Mouse (Mus musculus) limb, embryonic 13.5 days (tissue): ENCODE data around the gene Mmp19. TPM values are rescaled to one million over a fixed set of nuclear protein-coding genes. Genes with fewer than 3 reads are reported as not detected.
A peak's percentile ranks its signal among the peaks of the same experiment; 100 is the strongest.
"Not testable (repeated sequence)": the region's sequence is repeated elsewhere in the genome, so short reads cannot be mapped to it uniquely, and the experiment has no call there.

Experiments used
- ATAC-seq: fragments of 200-750 bp; cut with Nextera tagmentation; 2 replicates; pipeline ENCODE4 v1.8.0; 2017; ENCODE audit warnings: low read depth, moderate number of reproducible peaks, moderate TSS enrichment; ENCODE audit not compliant: low FRiP score
- H3K27ac ChIP-seq: fragments of 300-500 bp; sonication (generic); 2 replicates; pipeline ENCODE4 v1.5.1; 2015; ENCODE audit warnings: inconsistent platforms, mild to moderate bottlenecking, moderate library complexity
- H3K27me3 ChIP-seq: fragments of 300-500 bp; sonication (generic); 2 replicates; pipeline ENCODE4 v1.6.1; 2015; ENCODE audit warnings: mild to moderate bottlenecking, inconsistent platforms
- H3K36me3 ChIP-seq: fragments of 300-500 bp; sonication (generic); 2 replicates; pipeline ENCODE4 v1.6.1; 2015; ENCODE audit warnings: inconsistent platforms, mild to moderate bottlenecking, moderate library complexity
- H3K4me1 ChIP-seq: fragments of 300-500 bp; sonication (generic); 2 replicates; pipeline ENCODE4 v1.6.1; 2015; ENCODE audit warnings: inconsistent platforms
- H3K4me2 ChIP-seq: fragments of 300-500 bp; sonication (generic); replicated peaks from 2 replicates; pipeline ENCODE4 v1.6.1; 2015; ENCODE audit warnings: inconsistent platforms, mild to moderate bottlenecking, moderate library complexity
- H3K4me3 ChIP-seq: fragments of 300-500 bp; sonication (generic); 2 replicates; pipeline ENCODE4 v1.5.1; 2015; ENCODE audit warnings: moderate library complexity, mild to moderate bottlenecking, inconsistent platforms
- H3K9ac ChIP-seq: fragments of 300-500 bp; sonication (generic); 2 replicates; pipeline ENCODE4 v1.6.1; 2015; ENCODE audit warnings: mild to moderate bottlenecking, inconsistent platforms
- H3K9me3 ChIP-seq: fragments of 300-500 bp; sonication (generic); 2 replicates; pipeline ENCODE4 v1.6.1; 2016; ENCODE audit warnings: inconsistent platforms
- WGBS: fragments of 180-500 bp; shearing (Covaris S2); methylation state at CpG from one replicate; pipeline ENCODE4 v1.1.7; 2015; 5-methylcytosine and 5-hydroxymethylcytosine counted together
- polyA plus RNA-seq: library from polyadenylated mRNA; unstranded; fragments of >200 nt; fragmentation: Nextera tagmentation; extraction: Ambion mirVana; gene quantifications from 2 replicates; pipeline ENCODE4 v1.2.1, GENCODE M21; 2015

Mmp19 gene
- polyA plus RNA-seq, 1 experiment from 2014 or later = 0.78 TPM

GRCm38 (mm10) chr10:128803361-128803760, 12.7 kb downstream of the Mmp19 start:
- H3K27ac ChIP-seq = peak overlapping the region; percentile 99
- peaks cover 57% of the 10 kb centered on the region for H3K36me3 ChIP-seq
- WGBS = 10% methylated on average over 6 of the region's 6 CpGs
- H3K9ac ChIP-seq = peak overlapping the region; percentile 90
- H3K4me3 ChIP-seq = peak overlapping the region; percentile 76
- no peaks in the 10 kb centered on the region for H3K27me3 ChIP-seq
- H3K4me1 ChIP-seq = peaks cover 41% of the 10 kb centered on the region
- no peaks in the 10 kb centered on the region for H3K9me3 ChIP-seq
- H3K4me2 ChIP-seq = peak overlapping the region; percentile 78
- ATAC-seq = no peak

DNA sequence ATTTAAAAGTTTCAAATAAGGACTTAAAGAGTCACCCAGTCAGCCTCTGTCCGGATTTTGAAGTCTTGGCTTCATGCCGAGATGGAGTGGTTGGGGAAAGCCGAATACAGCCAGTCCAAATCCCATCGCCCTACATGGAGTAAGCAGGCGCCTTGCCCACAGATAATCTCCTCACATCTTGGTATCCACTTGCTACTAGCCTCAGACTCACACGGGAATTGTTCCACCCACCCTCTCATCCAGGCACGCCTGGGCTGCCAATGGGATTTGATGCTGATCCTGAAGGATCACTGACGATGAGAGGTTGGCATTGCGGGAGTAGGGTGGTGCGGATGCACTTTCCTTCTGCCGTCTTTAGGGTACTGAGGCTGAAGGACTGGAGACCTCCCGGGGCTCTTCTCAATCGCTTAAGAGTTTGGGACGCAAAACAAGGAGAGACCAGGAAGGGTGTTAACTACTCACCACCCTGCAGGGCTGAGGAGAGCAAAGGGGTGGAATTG, 13.1 kb downstream of the Mmp19 start, which contains the start of gene Dnajc14:
Gene Dnajc14, plus strand, starts transcription at position 292 of the 500 bp plus-strand sequence.
- peak within 1 kb of the TSS; percentile 90 for H3K9ac ChIP-seq
- ATAC-seq = no peak
- H3K36me3 ChIP-seq = peaks cover 57% of the 10 kb centered on the region
- under 1% methylated on average over 14 of the region's 14 CpGs for WGBS
- H3K4me1 ChIP-seq = peaks cover 46% of the 10 kb centered on the region
- H3K4me3 ChIP-seq = peak within 1 kb of the TSS; percentile 76
- H3K9me3 ChIP-seq = no peaks in the 10 kb centered on the region
- H3K27me3 ChIP-seq = no peaks in the 10 kb centered on the region
- peak within 1 kb of the TSS; percentile 78 for H3K4me2 ChIP-seq
- H3K27ac ChIP-seq = peak within 1 kb of the TSS; percentile 99

DNA sequence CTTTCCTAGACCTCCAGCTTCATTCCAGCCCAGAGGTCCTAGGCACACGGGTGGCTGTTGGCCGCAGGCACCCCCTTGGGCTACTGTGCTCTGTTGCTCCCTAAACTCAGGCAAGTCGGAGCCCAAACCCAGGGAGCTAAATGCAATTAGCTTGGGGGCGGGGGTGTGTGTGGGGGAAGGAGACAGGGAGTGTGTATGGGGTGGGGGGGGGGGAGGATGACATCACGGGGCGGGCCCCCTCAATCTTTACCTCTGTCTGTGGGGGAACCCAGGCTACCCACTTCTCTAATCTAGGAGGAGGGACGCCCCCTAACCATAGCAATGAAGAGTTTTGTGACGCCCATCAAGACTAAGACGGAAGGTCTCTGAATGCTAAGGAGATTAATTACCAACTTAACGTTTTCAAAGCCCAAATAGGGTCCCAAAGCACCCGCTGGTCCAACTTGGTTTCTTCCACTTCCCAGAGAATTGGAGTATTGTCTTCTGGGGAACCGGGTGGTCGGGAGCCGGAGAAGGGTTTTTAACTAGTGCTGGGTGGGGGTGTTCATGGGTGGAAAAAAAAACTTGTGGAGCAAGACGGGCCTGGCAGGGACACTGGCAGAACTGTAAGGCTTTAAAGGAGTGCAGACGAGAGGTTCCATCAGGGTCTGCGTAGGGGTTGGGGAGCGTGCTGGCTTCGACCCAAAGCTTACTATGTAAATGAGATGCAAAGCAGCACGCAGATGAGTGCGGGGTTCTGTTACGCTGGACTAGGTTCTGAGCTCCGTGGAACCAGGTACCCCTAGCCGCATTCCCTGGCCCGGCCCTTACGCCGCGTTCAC, 13.8 kb downstream of the Mmp19 start, which contains the start of gene Tmem198b:
Gene Tmem198b, minus strand, starts transcription at position 100 of the 821 bp plus-strand sequence.
- H3K4me1 ChIP-seq = peaks cover 53% of the 10 kb centered on the region
- peaks cover 54% of the 10 kb centered on the region for H3K36me3 ChIP-seq
- no peaks in the 10 kb centered on the region for H3K27me3 ChIP-seq
- peak; percentile 55 for ATAC-seq
- peak within 1 kb of the TSS; percentile 99 for H3K27ac ChIP-seq
- H3K4me3 ChIP-seq = peak within 1 kb of the TSS; percentile 76
- peak within 1 kb of the TSS; percentile 90 for H3K9ac ChIP-seq
- H3K4me2 ChIP-seq = peak within 1 kb of the TSS; percentile 78
- H3K9me3 ChIP-seq = no peaks in the 10 kb centered on the region
- WGBS = under 1% methylated on average over 28 of the region's 28 CpGs

- Histone ChIP-seq H3K4me1 (peaks cover 55% of the 10 kb centered on the region), H3K9me3 (no peaks in the 10 kb centered on the region), H3K36me3 (peaks cover 54% of the 10 kb centered on the region), H3K27me3 (no peaks in the 10 kb centered on the region), H3K27ac (peak overlapping the region; percentile 99), H3K4me2 (peak overlapping the region; percentile 78), H3K9ac (peak overlapping the region; percentile 90), H3K4me3 (peak overlapping the region; percentile 76)
- WGBS = under 1% methylated on average over 68 of the region's 70 CpGs
- ATAC-seq = peak; percentile 94
These were observed 14.6 kb downstream of the Mmp19 start for GRCm38 (mm10) chr10:128805092-128806000.

- H3K4me1 ChIP-seq = peaks cover 55% of the 10 kb centered on the region
- peak overlapping the region; percentile 99 for H3K27ac ChIP-seq
- 55% methylated on average over 6 of the region's 6 CpGs for WGBS
These were observed 15.4 kb downstream of the Mmp19 start for GRCm38 (mm10) chr10:128806086-128806485.

DNA sequence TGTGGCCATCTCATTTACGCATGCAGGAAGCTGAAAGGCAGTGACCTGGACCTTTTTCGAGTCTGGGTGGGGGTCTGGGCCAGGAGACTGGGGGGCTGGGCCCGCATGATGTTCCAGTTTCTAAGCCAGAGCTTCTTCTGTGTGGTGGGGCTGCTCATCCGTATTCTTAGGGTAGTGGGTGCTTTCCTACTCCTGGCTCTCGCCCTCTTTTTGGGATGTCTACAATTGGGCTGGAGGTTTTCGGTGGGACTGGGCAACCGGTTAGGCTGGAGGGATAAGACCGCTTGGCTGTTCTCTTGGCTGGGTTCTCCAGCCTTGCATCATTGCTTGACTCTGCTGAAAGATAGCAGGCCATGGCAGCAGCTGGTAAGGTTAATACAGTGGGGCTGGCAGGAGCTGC, 16.3 kb downstream of the Mmp19 start:
- Histone ChIP-seq H3K36me3 (peaks cover 41% of the 10 kb centered on the region), H3K4me2 (peak overlapping the region; percentile 78), H3K4me3 (peak overlapping the region; percentile 76), H3K4me1 (peaks cover 53% of the 10 kb centered on the region), H3K27ac (no peak overlapping the region), H3K9me3 (no peaks in the 10 kb centered on the region), H3K9ac (peak overlapping the region; percentile 60), H3K27me3 (no peaks in the 10 kb centered on the region)
- no peak for ATAC-seq
- 95% methylated on average over 8 of the region's 8 CpGs for WGBS

More at GRCm38 (mm10) chr10:128806086-128806485, 15.4 kb downstream of the Mmp19 start:
- Histone ChIP-seq H3K9ac (peak overlapping the region; percentile 60), H3K9me3 (no peaks in the 10 kb centered on the region), H3K27me3 (no peaks in the 10 kb centered on the region), H3K36me3 (peaks cover 50% of the 10 kb centered on the region), H3K4me3 (peak overlapping the region; percentile 76), H3K4me2 (peak overlapping the region; percentile 78)
- ATAC-seq = no peak

GRCm38 (mm10) chr10:128817033-128817432, 26.3 kb downstream of the Mmp19 start, which contains the start of gene Sarnp:
Gene Sarnp (plus strand): TSS chr10:128817333.
- 89% methylated on average over 13 of the region's 13 CpGs for WGBS
- Histone ChIP-seq H3K27me3 (no peaks in the 10 kb centered on the region), H3K4me3 (no peak within 1 kb of the TSS), H3K9ac (no peak within 1 kb of the TSS; the same call in 1 of the 2 replicates), H3K4me2 (no peak within 1 kb of the TSS), H3K36me3 (peaks cover 66% of the 10 kb centered on the region), H3K27ac (no peak within 1 kb of the TSS), H3K9me3 (no peaks in the 10 kb centered on the region), H3K4me1 (peaks cover 7% of the 10 kb centered on the region; the same call in 1 of the 2 replicates)
- ATAC-seq = no peak

DNA sequence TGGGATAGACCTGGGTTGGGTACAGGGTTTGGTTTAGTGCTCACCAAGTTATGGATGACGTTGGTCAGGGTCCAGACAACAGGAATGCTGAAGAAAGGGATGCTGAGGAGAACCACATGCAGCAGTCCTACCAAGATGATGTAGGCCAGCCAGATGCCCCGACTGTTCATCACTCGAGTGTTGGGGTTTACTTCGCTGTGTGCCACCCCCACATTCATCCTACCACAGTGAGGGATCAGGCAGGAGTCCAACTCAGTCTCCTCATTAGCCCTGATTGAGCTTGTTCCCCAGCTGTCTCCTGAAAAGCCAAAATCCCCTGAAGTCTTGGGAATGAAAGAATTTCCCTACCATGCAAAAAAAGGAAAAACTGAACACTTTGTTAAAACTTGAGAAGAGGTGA, 29.5 kb downstream of the Mmp19 start:
- H3K4me3 ChIP-seq = no peak overlapping the region
- H3K9me3 ChIP-seq = no peaks in the 10 kb centered on the region
- H3K4me2 ChIP-seq = peak overlapping the region; percentile 64; the same call in 1 of the 2 replicates
- ATAC-seq = no peak
- H3K9ac ChIP-seq = no peak overlapping the region
- H3K4me1 ChIP-seq = peaks cover 16% of the 10 kb centered on the region
- H3K27ac ChIP-seq = no peak overlapping the region
- H3K36me3 ChIP-seq = peaks cover 50% of the 10 kb centered on the region
- WGBS = 86% methylated on average over 4 of the region's 4 CpGs
- no peaks in the 10 kb centered on the region for H3K27me3 ChIP-seq

GRCm38 (mm10) chr10:128821358-128822056, 30.8 kb downstream of the Mmp19 start, which contains the start of gene Ormdl2:
Gene Ormdl2 (minus strand): TSS chr10:128821645.
- Histone ChIP-seq H3K9me3 (no peaks in the 10 kb centered on the region), H3K27ac (peak within 1 kb of the TSS; percentile 65; the same call in 1 of the 2 replicates), H3K4me3 (peak within 1 kb of the TSS; percentile 89), H3K4me2 (peak within 1 kb of the TSS; percentile 85), H3K9ac (peak within 1 kb of the TSS; percentile 87), H3K4me1 (peaks cover 16% of the 10 kb centered on the region), H3K36me3 (peaks cover 43% of the 10 kb centered on the region), H3K27me3 (no peaks in the 10 kb centered on the region)
- WGBS = under 1% methylated on average over 46 of the region's 46 CpGs
- ATAC-seq = peak; percentile 99

- Histone ChIP-seq H3K4me1 (peaks cover 16% of the 10 kb centered on the region), H3K9me3 (no peaks in the 10 kb centered on the region), H3K4me2 (peak overlapping the region; percentile 85), H3K27ac (peak overlapping the region; percentile 65; the same call in 1 of the 2 replicates), H3K36me3 (peaks cover 39% of the 10 kb centered on the region), H3K9ac (peak overlapping the region; percentile 87), H3K4me3 (peak overlapping the region; percentile 89), H3K27me3 (no peaks in the 10 kb centered on the region)
- WGBS = 4% methylated on average over 13 of the region's 13 CpGs
- ATAC-seq = no peak
These were observed 31.4 kb downstream of the Mmp19 start for GRCm38 (mm10) chr10:128822135-128822534.

GRCm38 (mm10) chr10:128823087-128823486, 32.4 kb downstream of the Mmp19 start:
- peaks cover 39% of the 10 kb centered on the region for H3K36me3 ChIP-seq
- WGBS = 81% methylated on average over 4 of the region's 4 CpGs
- ATAC-seq, H3K9me3 ChIP-seq, H3K27me3 ChIP-seq, H3K27ac ChIP-seq: not testable (repeated sequence)
- peak overlapping the region; percentile 85 for H3K4me2 ChIP-seq
- peak overlapping the region; percentile 87; the same call in 1 of the 2 replicates for H3K9ac ChIP-seq
- peaks cover 16% of the 10 kb centered on the region for H3K4me1 ChIP-seq
- peak overlapping the region; percentile 89 for H3K4me3 ChIP-seq
